Mouse (Mus musculus) limb, embryonic 12.5 days (tissue): ENCODE data around the gene Atp6v0d1. TPM values are rescaled to one million over a fixed set of nuclear protein-coding genes. Genes with fewer than 3 reads are reported as not detected.

Source experiments
- ATAC-seq: fragments of 200-750 bp; cut with Nextera tagmentation; 2 replicates; pipeline ENCODE4 v1.8.0; 2017; ENCODE audit warnings: low read depth, moderate TSS enrichment; ENCODE audit not compliant: insufficient number of reproducible peaks, insufficient read depth, low FRiP score, low TSS enrichment
- H3K27ac ChIP-seq: fragments of 300-500 bp; sonication (generic); 2 replicates; pipeline ENCODE4 v1.5.1; 2016; ENCODE audit warnings: mild to moderate bottlenecking, moderate library complexity
- H3K27me3 ChIP-seq: fragments of 300-500 bp; sonication (generic); 2 replicates; pipeline ENCODE4 v1.6.1; 2016; ENCODE audit warnings: mild to moderate bottlenecking, moderate library complexity
- H3K36me3 ChIP-seq: fragments of 300-500 bp; sonication (generic); 2 replicates; pipeline ENCODE4 v1.6.1; 2016; ENCODE audit warnings: mild to moderate bottlenecking, moderate library complexity
- H3K4me1 ChIP-seq: fragments of 300-500 bp; sonication (generic); replicated peaks from 2 replicates; pipeline ENCODE4 v1.6.1; 2016
- H3K4me2 ChIP-seq: fragments of 300-500 bp; sonication (generic); 2 replicates; pipeline ENCODE4 v1.6.1; 2016; ENCODE audit warnings: mild to moderate bottlenecking, moderate library complexity
- H3K4me3 ChIP-seq: fragments of 300-500 bp; sonication (generic); replicated peaks from 2 replicates; pipeline ENCODE4 v1.5.1; 2016; ENCODE audit warnings: mild to moderate bottlenecking
- H3K9ac ChIP-seq: fragments of 300-500 bp; sonication (generic); replicated peaks from 2 replicates; pipeline ENCODE4 v1.6.1; 2016; ENCODE audit warnings: mild to moderate bottlenecking, moderate library complexity
- H3K9me3 ChIP-seq: fragments of 300-500 bp; sonication (generic); 2 replicates; pipeline ENCODE4 v1.6.1; 2016; ENCODE audit warnings: mild to moderate bottlenecking, moderate library complexity
- WGBS: fragments of 180-500 bp; shearing (Covaris S2); methylation state at CpG from one replicate; pipeline ENCODE4 v1.1.7; 2016; 5-methylcytosine and 5-hydroxymethylcytosine counted together
- polyA plus RNA-seq: library from polyadenylated mRNA; unstranded; fragments of >200 nt; fragmentation: Nextera tagmentation; extraction: Ambion mirVana; gene quantifications from 2 replicates; pipeline ENCODE4 v1.2.1, GENCODE M21; 2016

Atp6v0d1 gene
- polyA plus RNA-seq, 1 experiment from 2014 or later = 61.5 TPM

GRCm38 (mm10) chr8:105536546-105536945 is 29.3 kb downstream of the Atp6v0d1 start:
- Histone ChIP-seq H3K9me3 (no peaks in the 10 kb centered on the region), H3K4me1 (peaks cover 7% of the 10 kb centered on the region), H3K36me3 (peaks cover 44% of the 10 kb centered on the region), H3K4me2 (no peak overlapping the region), H3K9ac (no peak overlapping the region), H3K27ac (no peak overlapping the region), H3K27me3 (no peaks in the 10 kb centered on the region), H3K4me3 (no peak overlapping the region)
- ATAC-seq = no peak
- 93% methylated on average over 3 of the region's 3 CpGs for WGBS

DNA sequence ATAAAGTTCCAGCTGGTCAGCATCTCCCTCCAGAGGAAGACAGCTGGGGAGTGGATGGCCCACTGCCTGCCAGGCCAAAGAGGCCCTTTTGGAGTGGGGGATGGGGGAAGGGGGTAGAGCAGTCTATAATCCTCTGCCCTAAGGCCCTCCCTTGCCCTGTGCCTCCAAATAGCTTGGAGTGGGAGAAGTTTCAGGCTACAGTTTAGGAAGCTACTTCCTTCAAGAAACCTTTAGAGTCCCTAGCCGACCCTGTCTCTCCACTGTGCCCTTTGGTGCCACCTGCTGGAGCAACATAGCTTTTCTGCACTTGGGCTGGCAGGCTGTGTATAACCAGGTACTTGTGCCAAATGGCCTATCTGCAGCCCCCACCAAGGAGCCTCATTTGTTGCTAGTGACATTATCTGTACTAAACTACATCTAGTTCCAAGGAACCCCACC is 31.9 kb downstream of the Atp6v0d1 start:
- WGBS = 0% methylated on average over 1 of the region's 1 CpGs
- Histone ChIP-seq H3K9ac (no peak overlapping the region), H3K36me3 (peaks cover 52% of the 10 kb centered on the region), H3K4me3 (no peak overlapping the region), H3K27me3 (no peaks in the 10 kb centered on the region), H3K4me1 (peaks cover 9% of the 10 kb centered on the region), H3K4me2 (no peak overlapping the region), H3K9me3 (no peaks in the 10 kb centered on the region), H3K27ac (peak overlapping the region; percentile 70)
- ATAC-seq = peak; percentile 50; the same call in 1 of the 2 replicates

DNA sequence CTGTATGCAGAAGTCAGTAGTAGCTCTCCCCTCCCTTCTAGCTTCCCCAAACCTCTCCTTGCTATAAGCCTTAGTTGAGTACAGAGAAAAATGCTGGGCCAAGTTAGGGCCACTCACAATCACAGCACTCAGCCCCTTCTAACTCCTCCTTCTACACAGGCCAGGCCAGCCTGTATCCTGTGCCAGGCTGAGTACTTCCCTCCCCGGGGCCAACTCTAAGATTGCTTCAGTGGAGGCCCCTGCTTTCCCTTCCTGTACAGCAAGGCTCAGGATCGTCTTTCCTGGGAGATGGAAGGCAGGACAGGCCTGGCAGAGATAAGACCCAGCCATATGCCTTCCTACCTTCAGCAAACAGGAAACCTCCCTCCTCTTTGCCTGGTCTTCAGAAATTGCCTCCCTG is 32.4 kb downstream of the Atp6v0d1 start:
- ATAC-seq = 0 out of 2 replicates have a peak, but pooled peaks have one; percentile 33
- H3K4me3 ChIP-seq = no peak overlapping the region
- no peak overlapping the region for H3K4me2 ChIP-seq
- WGBS = 10% methylated on average over 2 of the region's 2 CpGs
- H3K36me3 ChIP-seq = peaks cover 52% of the 10 kb centered on the region
- H3K9ac ChIP-seq = no peak overlapping the region
- peaks cover 9% of the 10 kb centered on the region for H3K4me1 ChIP-seq
- no peaks in the 10 kb centered on the region for H3K9me3 ChIP-seq
- no peaks in the 10 kb centered on the region for H3K27me3 ChIP-seq
- peak overlapping the region; percentile 70 for H3K27ac ChIP-seq

GRCm38 (mm10) chr8:105531774-105532173 is 34.1 kb downstream of the Atp6v0d1 start:
- Histone ChIP-seq H3K4me2 (no peak overlapping the region), H3K4me1 (peaks cover 9% of the 10 kb centered on the region), H3K27me3 (no peaks in the 10 kb centered on the region), H3K9me3 (no peaks in the 10 kb centered on the region), H3K36me3 (peaks cover 43% of the 10 kb centered on the region), H3K4me3 (no peak overlapping the region), H3K9ac (no peak overlapping the region), H3K27ac (no peak overlapping the region)
- no peak for ATAC-seq
- 65% methylated on average over 2 of the region's 2 CpGs for WGBS

- no peak for ATAC-seq
- peaks cover 46% of the 10 kb centered on the region for H3K36me3 ChIP-seq
Measured at GRCm38 (mm10) chr8:105529271-105529670, 36.6 kb downstream of the Atp6v0d1 start.

DNA sequence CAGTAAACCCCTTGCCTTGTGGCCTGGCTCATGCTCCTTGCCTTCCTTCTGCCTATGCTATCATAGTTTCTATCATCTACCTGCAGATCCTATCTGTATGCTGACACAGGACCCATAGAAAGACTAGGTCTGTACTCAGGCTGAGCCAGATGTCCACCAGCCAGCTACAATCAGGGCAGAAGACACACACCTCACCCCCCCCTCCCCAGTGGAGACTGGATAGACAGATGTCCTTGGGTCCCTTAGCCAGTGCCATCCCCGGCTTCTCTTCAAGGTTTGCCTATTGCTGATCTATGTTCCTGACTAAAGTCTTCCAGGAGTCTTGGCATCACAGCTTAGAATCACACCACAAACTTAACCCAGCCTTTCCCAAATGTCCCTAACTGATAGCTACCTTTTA is 37.6 kb downstream of the Atp6v0d1 start:
- no peak for ATAC-seq
- peaks cover 56% of the 10 kb centered on the region for H3K36me3 ChIP-seq

More at GRCm38 (mm10) chr8:105529271-105529670, 36.6 kb downstream of the Atp6v0d1 start:
- no peak overlapping the region for H3K27ac ChIP-seq
- H3K4me1 ChIP-seq = peaks cover 9% of the 10 kb centered on the region
- H3K4me2 ChIP-seq = no peak overlapping the region
- no peak overlapping the region for H3K9ac ChIP-seq
- 90% methylated on average over 3 of the region's 3 CpGs for WGBS
- no peak overlapping the region for H3K4me3 ChIP-seq
- H3K9me3 ChIP-seq = no peaks in the 10 kb centered on the region
- H3K27me3 ChIP-seq = no peaks in the 10 kb centered on the region

GRCm38 (mm10) chr8:105527110-105527509 is 38.7 kb downstream of the Atp6v0d1 start:
- Histone ChIP-seq H3K36me3 (peaks cover 67% of the 10 kb centered on the region), H3K9me3 (no peaks in the 10 kb centered on the region), H3K4me3 (no peak overlapping the region), H3K27me3 (no peaks in the 10 kb centered on the region), H3K4me1 (peaks cover 9% of the 10 kb centered on the region), H3K4me2 (no peak overlapping the region), H3K27ac (no peak overlapping the region), H3K9ac (no peak overlapping the region)
- ATAC-seq = no peak
- 87% methylated on average over 2 of the region's 2 CpGs for WGBS

More for the DNA sequence above, 37.6 kb downstream of the Atp6v0d1 start:
- Histone ChIP-seq H3K4me3 (no peak overlapping the region), H3K9me3 (no peaks in the 10 kb centered on the region), H3K27me3 (no peaks in the 10 kb centered on the region), H3K27ac (no peak overlapping the region), H3K4me1 (0 out of 2 replicates have a peak, but pooled peaks cover 3% of the 10 kb centered on the region), H3K4me2 (no peak overlapping the region), H3K9ac (no peak overlapping the region)
- 88% methylated on average over 1 of the region's 1 CpGs for WGBS

DNA sequence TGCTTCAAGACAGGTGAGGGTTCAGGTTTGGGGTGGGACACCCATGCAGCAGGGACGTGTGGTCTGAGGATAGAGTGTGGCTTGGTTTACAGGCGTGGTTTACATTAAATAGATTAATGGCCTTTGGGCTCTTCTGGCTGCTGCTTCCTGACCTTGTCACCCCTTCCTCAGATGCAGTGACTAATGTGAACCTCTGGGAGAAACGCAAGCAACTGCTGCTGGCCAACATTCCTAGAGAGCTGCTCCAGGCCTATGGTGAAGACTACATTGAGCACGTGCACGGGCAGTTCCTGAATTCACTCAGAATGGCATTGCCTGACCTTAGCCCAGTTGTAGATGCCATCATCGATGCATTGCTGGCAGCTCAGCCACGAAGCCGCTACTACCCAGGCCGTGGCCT is 43.0 kb downstream of the Atp6v0d1 start:
- H3K4me3 ChIP-seq = no peak overlapping the region

GRCm38 (mm10) chr8:105521995-105522769 is 43.7 kb downstream of the Atp6v0d1 start:
- peaks cover 48% of the 10 kb centered on the region for H3K36me3 ChIP-seq
- no peak overlapping the region for H3K27ac ChIP-seq
- no peak overlapping the region for H3K4me3 ChIP-seq
- no peaks in the 10 kb centered on the region for H3K9me3 ChIP-seq
- H3K27me3 ChIP-seq = peaks cover 3% of the 10 kb centered on the region; the same call in 1 of the 2 replicates
- no peak overlapping the region for H3K9ac ChIP-seq
- 73% methylated on average over 21 of the region's 21 CpGs for WGBS
- H3K4me1 ChIP-seq = peaks cover 53% of the 10 kb centered on the region
- peak overlapping the region; percentile 93; the same call in 1 of the 2 replicates for H3K4me2 ChIP-seq
- no peak for ATAC-seq

More for the DNA sequence above, 43.0 kb downstream of the Atp6v0d1 start:
- H3K9me3 ChIP-seq = no peaks in the 10 kb centered on the region
- ATAC-seq = no peak
- 55% methylated on average over 9 of the region's 9 CpGs for WGBS
- no peaks in the 10 kb centered on the region for H3K27me3 ChIP-seq
- H3K9ac ChIP-seq = no peak overlapping the region
- H3K36me3 ChIP-seq = peaks cover 49% of the 10 kb centered on the region
- H3K4me1 ChIP-seq = peaks cover 46% of the 10 kb centered on the region
- H3K27ac ChIP-seq = no peak overlapping the region
- H3K4me2 ChIP-seq = no peak overlapping the region

GRCm38 (mm10) chr8:105521061-105521460 is 44.8 kb downstream of the Atp6v0d1 start:
- Histone ChIP-seq H3K27me3 (peaks cover 3% of the 10 kb centered on the region; the same call in 1 of the 2 replicates), H3K4me3 (peak overlapping the region; percentile 80), H3K9ac (peak overlapping the region; percentile 32; the same call in 1 of the 2 replicates), H3K9me3 (no peaks in the 10 kb centered on the region), H3K36me3 (peaks cover 38% of the 10 kb centered on the region), H3K27ac (peak overlapping the region; percentile 95), H3K4me1 (peaks cover 63% of the 10 kb centered on the region), H3K4me2 (peak overlapping the region; percentile 93)
- 2% methylated on average over 3 of the region's 3 CpGs for WGBS
- ATAC-seq = no peak; the same call in 1 of the 2 replicates

GRCm38 (mm10) chr8:105520521-105520920 is 45.3 kb downstream of the Atp6v0d1 start:
- ATAC-seq = no peak
- H3K36me3 ChIP-seq = peaks cover 36% of the 10 kb centered on the region
- H3K9ac ChIP-seq = peak overlapping the region; percentile 34; the same call in 1 of the 2 replicates
- peak overlapping the region; percentile 93 for H3K4me2 ChIP-seq
- peaks cover 64% of the 10 kb centered on the region for H3K4me1 ChIP-seq
- peak overlapping the region; percentile 80 for H3K4me3 ChIP-seq
- peak overlapping the region; percentile 95 for H3K27ac ChIP-seq
- WGBS = 21% methylated on average over 5 of the region's 5 CpGs
- H3K9me3 ChIP-seq = no peaks in the 10 kb centered on the region
- peaks cover 3% of the 10 kb centered on the region; the same call in 1 of the 2 replicates for H3K27me3 ChIP-seq
